Mouse (Mus musculus) liver, embryonic 15.5 days (tissue): ENCODE results near the gene Tas2r135. TPM values are rescaled to one million over a fixed set of nuclear protein-coding genes. Genes with fewer than 3 reads are reported as not detected.

Source experiments
- ATAC-seq: fragments of 200-750 bp; cut with Nextera tagmentation; 2 replicates; pipeline ENCODE4 v1.8.0; 2017; ENCODE audit warnings: moderate number of reproducible peaks, mild to moderate bottlenecking, moderate library complexity; ENCODE audit not compliant: insufficient read depth
- H3K27ac ChIP-seq: fragments of 300-500 bp; sonication (generic); replicated peaks from 2 replicates; pipeline ENCODE4 v1.5.1; 2015; ENCODE audit warnings: mild to moderate bottlenecking, inconsistent platforms
- H3K27me3 ChIP-seq: fragments of 300-500 bp; sonication (generic); 2 replicates; pipeline ENCODE4 v1.6.1; 2015; ENCODE audit warnings: mild to moderate bottlenecking, inconsistent platforms
- H3K36me3 ChIP-seq: fragments of 300-500 bp; sonication (generic); replicated peaks from 2 replicates; pipeline ENCODE4 v1.6.1; 2015; ENCODE audit warnings: moderate library complexity, mild to moderate bottlenecking, inconsistent platforms
- H3K4me1 ChIP-seq: fragments of 300-500 bp; sonication (generic); replicated peaks from 2 replicates; pipeline ENCODE4 v1.6.1; 2015; ENCODE audit warnings: inconsistent platforms
- H3K4me2 ChIP-seq: fragments of 300-500 bp; sonication (generic); 2 replicates; pipeline ENCODE4 v1.6.1; 2015; ENCODE audit warnings: moderate library complexity, mild to moderate bottlenecking, inconsistent platforms
- H3K4me3 ChIP-seq: fragments of 300-500 bp; sonication (generic); replicated peaks from 2 replicates; pipeline ENCODE4 v1.5.1; 2015; ENCODE audit warnings: mild to moderate bottlenecking, inconsistent platforms
- H3K9ac ChIP-seq: fragments of 300-500 bp; sonication (generic); 2 replicates; pipeline ENCODE4 v1.6.1; 2015; ENCODE audit warnings: moderate library complexity, mild to moderate bottlenecking, inconsistent platforms
- H3K9me3 ChIP-seq: fragments of 300-500 bp; sonication (generic); replicated peaks from 2 replicates; pipeline ENCODE4 v1.6.1; 2016; ENCODE audit warnings: inconsistent platforms
- WGBS: fragments of 180-500 bp; shearing (Covaris S2); methylation state at CpG from one replicate; pipeline ENCODE4 v1.1.7; 2015; ENCODE audit warnings: mixed read lengths; ENCODE audit not compliant: insufficient replicate concordance; 5-methylcytosine and 5-hydroxymethylcytosine counted together
- polyA plus RNA-seq: library from polyadenylated mRNA; unstranded; fragments of >200 nt; fragmentation: Nextera tagmentation; extraction: Ambion mirVana; gene quantifications from 2 replicates; pipeline ENCODE4 v1.2.1, GENCODE M21; 2015

The Tas2r135 gene
- polyA plus RNA-seq, 1 experiment from 2014 or later: not detected

GRCm38 (mm10) chr6:42362974-42363373 lies 42.3 kb upstream of the Tas2r135 start:
- no peak for ATAC-seq
- WGBS: 37% methylated on average over 3 of the region's 3 CpGs
- no peaks in the 10 kb centered on the region for H3K9me3 ChIP-seq
- H3K4me1 ChIP-seq: 0 out of 2 replicates have a peak, but pooled peaks cover 8% of the 10 kb centered on the region
- H3K4me2 ChIP-seq: no peak overlapping the region
- H3K4me3 ChIP-seq: no peak overlapping the region
- H3K9ac ChIP-seq: no peak overlapping the region
- H3K27me3 ChIP-seq: no peaks in the 10 kb centered on the region
- H3K27ac ChIP-seq: no peak overlapping the region
- peaks cover 33% of the 10 kb centered on the region for H3K36me3 ChIP-seq

GRCm38 (mm10) chr6:42364066-42364465 lies 41.2 kb upstream of the Tas2r135 start:
- no peak for ATAC-seq
- 69% methylated on average over 4 of the region's 4 CpGs for WGBS

GRCm38 (mm10) chr6:42364607-42365006 lies 40.6 kb upstream of the Tas2r135 start:
- ATAC-seq: no peak
- WGBS: 76% methylated on average over 15 of the region's 15 CpGs

More at GRCm38 (mm10) chr6:42364066-42364465, 41.2 kb upstream of the Tas2r135 start:
- Histone ChIP-seq H3K4me3 (no peak overlapping the region), H3K27ac (no peak overlapping the region), H3K27me3 (no peaks in the 10 kb centered on the region), H3K36me3 (peaks cover 24% of the 10 kb centered on the region), H3K4me2 (no peak overlapping the region), H3K4me1 (0 out of 2 replicates have a peak, but pooled peaks cover 8% of the 10 kb centered on the region), H3K9me3 (no peaks in the 10 kb centered on the region), H3K9ac (no peak overlapping the region)

GRCm38 (mm10) chr6:42365215-42365614 lies 40.0 kb upstream of the Tas2r135 start:
- no peak overlapping the region for H3K4me3 ChIP-seq
- H3K4me1 ChIP-seq: 0 out of 2 replicates have a peak, but pooled peaks cover 8% of the 10 kb centered on the region
- ATAC-seq: no peak
- H3K27me3 ChIP-seq: no peaks in the 10 kb centered on the region
- 62% methylated on average over 6 of the region's 6 CpGs for WGBS
- H3K36me3 ChIP-seq: peaks cover 15% of the 10 kb centered on the region; the same call in 1 of the 2 replicates
- no peak overlapping the region for H3K4me2 ChIP-seq
- no peak overlapping the region for H3K9ac ChIP-seq
- no peaks in the 10 kb centered on the region for H3K9me3 ChIP-seq
- no peak overlapping the region for H3K27ac ChIP-seq

More at GRCm38 (mm10) chr6:42364607-42365006, 40.6 kb upstream of the Tas2r135 start:
- Histone ChIP-seq H3K4me2 (no peak overlapping the region), H3K36me3 (peaks cover 18% of the 10 kb centered on the region), H3K4me1 (0 out of 2 replicates have a peak, but pooled peaks cover 8% of the 10 kb centered on the region), H3K27ac (no peak overlapping the region), H3K27me3 (no peaks in the 10 kb centered on the region), H3K9me3 (no peaks in the 10 kb centered on the region), H3K9ac (no peak overlapping the region), H3K4me3 (no peak overlapping the region)

GRCm38 (mm10) chr6:42369870-42370269 lies 35.4 kb upstream of the Tas2r135 start:
- Histone ChIP-seq H3K4me2 (no peak overlapping the region), H3K36me3 (0 out of 2 replicates have a peak, but pooled peaks cover 4% of the 10 kb centered on the region), H3K9ac (no peak overlapping the region), H3K4me1 (peaks cover 12% of the 10 kb centered on the region; the same call in 1 of the 2 replicates), H3K27ac (no peak overlapping the region), H3K4me3 (no peak overlapping the region), H3K9me3 (no peaks in the 10 kb centered on the region), H3K27me3 (peaks cover 4% of the 10 kb centered on the region; the same call in 1 of the 2 replicates)
- no peak for ATAC-seq
- 56% methylated on average over 3 of the region's 3 CpGs for WGBS

- 0 out of 2 replicates have a peak, but pooled peaks cover 3% of the 10 kb centered on the region for H3K36me3 ChIP-seq
- no peak overlapping the region for H3K4me3 ChIP-seq
- H3K27me3 ChIP-seq: peaks cover 4% of the 10 kb centered on the region; the same call in 1 of the 2 replicates
- no peak overlapping the region for H3K9ac ChIP-seq
- H3K4me2 ChIP-seq: no peak overlapping the region
- 45% methylated on average over 4 of the region's 4 CpGs for WGBS
- peaks cover 12% of the 10 kb centered on the region; the same call in 1 of the 2 replicates for H3K4me1 ChIP-seq
- no peaks in the 10 kb centered on the region for H3K9me3 ChIP-seq
- H3K27ac ChIP-seq: no peak overlapping the region
- ATAC-seq: no peak
Measured at GRCm38 (mm10) chr6:42370630-42371363, 34.4 kb upstream of the Tas2r135 start.

GRCm38 (mm10) chr6:42372001-42372400 lies 33.2 kb upstream of the Tas2r135 start:
- WGBS: 27% methylated on average over 3 of the region's 3 CpGs
- Histone ChIP-seq H3K27ac (no peak overlapping the region), H3K27me3 (peaks cover 4% of the 10 kb centered on the region; the same call in 1 of the 2 replicates), H3K9me3 (no peaks in the 10 kb centered on the region), H3K9ac (no peak overlapping the region), H3K36me3 (no peaks in the 10 kb centered on the region), H3K4me2 (peak overlapping the region; percentile 68), H3K4me1 (peaks cover 12% of the 10 kb centered on the region; the same call in 1 of the 2 replicates), H3K4me3 (peak overlapping the region; percentile 55)
- ATAC-seq: no peak

GRCm38 (mm10) chr6:42372421-42372815 lies 32.8 kb upstream of the Tas2r135 start:
- peak; percentile 2; the same call in 1 of the 2 replicates for ATAC-seq
- Histone ChIP-seq H3K9me3 (no peaks in the 10 kb centered on the region), H3K27me3 (peaks cover 4% of the 10 kb centered on the region; the same call in 1 of the 2 replicates), H3K27ac (peak overlapping the region; percentile 78; the same call in 1 of the 2 replicates), H3K4me1 (peaks cover 12% of the 10 kb centered on the region; the same call in 1 of the 2 replicates), H3K4me2 (peak overlapping the region; percentile 68), H3K36me3 (no peaks in the 10 kb centered on the region), H3K4me3 (peak overlapping the region; percentile 55), H3K9ac (no peak overlapping the region)
- WGBS: 44% methylated on average over 9 of the region's 9 CpGs

- peak within 1 kb of the TSS; percentile 55 for H3K4me3 ChIP-seq
- H3K4me2 ChIP-seq: peak within 1 kb of the TSS; percentile 68
- H3K9me3 ChIP-seq: no peaks in the 10 kb centered on the region
- peak within 1 kb of the TSS; percentile 39; the same call in 1 of the 2 replicates for H3K9ac ChIP-seq
- WGBS: 1% methylated on average over 36 of the region's 36 CpGs
- peaks cover 12% of the 10 kb centered on the region; the same call in 1 of the 2 replicates for H3K4me1 ChIP-seq
- no peaks in the 10 kb centered on the region for H3K36me3 ChIP-seq
- H3K27me3 ChIP-seq: peaks cover 4% of the 10 kb centered on the region; the same call in 1 of the 2 replicates
- H3K27ac ChIP-seq: peak within 1 kb of the TSS; percentile 78
- ATAC-seq: peak; percentile 82
Measured at GRCm38 (mm10) chr6:42372816-42373547, 32.3 kb upstream of the Tas2r135 start, which contains the start of gene Epha1. Gene Epha1 (minus strand): TSS chr6:42373268.

- Histone ChIP-seq H3K27me3 (peaks cover 4% of the 10 kb centered on the region; the same call in 1 of the 2 replicates), H3K4me2 (peak overlapping the region; percentile 68), H3K27ac (no peak overlapping the region), H3K4me1 (peaks cover 12% of the 10 kb centered on the region; the same call in 1 of the 2 replicates), H3K36me3 (no peaks in the 10 kb centered on the region), H3K9ac (no peak overlapping the region), H3K4me3 (peak overlapping the region; percentile 55), H3K9me3 (no peaks in the 10 kb centered on the region)
- no peak for ATAC-seq
- 33% methylated on average over 7 of the region's 7 CpGs for WGBS
Measured at GRCm38 (mm10) chr6:42373669-42374430, 31.4 kb upstream of the Tas2r135 start.
